Mouse (Mus musculus): ENCODE data around the gene Olfr1340. TPM values are rescaled to one million over a fixed set of nuclear protein-coding genes. Genes with fewer than 3 reads are reported as not detected.

Olfr1340 gene
- polyA plus RNA-seq (2012; rRNA removed) = not detected in 2 replicates

- no peak for TF ChIP-seq CTCF (IDR thresholded peaks at IDR 0.05; ENCODE audit: extremely low read depth, insufficient read depth, insufficient read length, insufficient replicate concordance)
- TF ChIP-seq POLR2A (IDR thresholded peaks at IDR 0.05; ENCODE audit: low read depth, low read length) = no peak
- DNase-seq (ENCODE audit: low read depth in 1 of 2, low spot score in 2 of 2) = no peak
- Histone ChIP-seq H3K27me3 (ENCODE audit: control insufficient read depth, insufficient read depth, low read length) (no peaks in the 10 kb centered on the region), H3K4me3 (ENCODE audit: extremely low read depth, insufficient read depth, insufficient read length) (no peak within 1 kb of the TSS), H3K4me1 (ENCODE audit: control insufficient read depth, insufficient read depth, insufficient read length) (no peaks in the 10 kb centered on the region), H3K27ac (ENCODE audit: insufficient read depth, low read length) (no peak within 1 kb of the TSS), H3K36me3 (ENCODE audit: control insufficient read depth, insufficient read depth, low read length) (no peaks in the 10 kb centered on the region)
Observed at GRCm38 (mm10) chr4:118719838-118720237, at the start of gene Olfr1340. Olfr1340 (plus strand) TSS chr4:118720138.

GRCm38 (mm10) chr4:118687086-118687485 is 32.9 kb upstream of the Olfr1340 start:
- 46% methylated on average over 2 of the region's 2 CpGs for WGBS
- no peak for TF ChIP-seq CTCF (IDR thresholded peaks at IDR 0.05; ENCODE audit: extremely low read depth, insufficient read depth, insufficient read length, insufficient replicate concordance)
- no peak for TF ChIP-seq POLR2A (IDR thresholded peaks at IDR 0.05; ENCODE audit: low read depth, low read length)
- no peak for DNase-seq (ENCODE audit: low read depth in 1 of 2, low spot score in 2 of 2)

GRCm38 (mm10) chr4:118692412-118692973 is 27.4 kb upstream of the Olfr1340 start, which contains the start of gene Olfr1342:
Olfr1342 (minus strand) TSS chr4:118692756.
- H3K36me3 ChIP-seq (ENCODE audit: control insufficient read depth, insufficient read depth, low read length) = no peaks in the 10 kb centered on the region
- WGBS = 7% methylated on average over 12 of the region's 12 CpGs
- no peak within 1 kb of the TSS for H3K4me3 ChIP-seq (ENCODE audit: extremely low read depth, insufficient read depth, insufficient read length)
- no peaks in the 10 kb centered on the region for H3K27me3 ChIP-seq (ENCODE audit: control insufficient read depth, insufficient read depth, low read length)
- H3K27ac ChIP-seq (ENCODE audit: insufficient read depth, low read length) = no peak within 1 kb of the TSS
- TF ChIP-seq POLR2A (IDR thresholded peaks at IDR 0.05; ENCODE audit: low read depth, low read length) = no peak
- no peak for TF ChIP-seq CTCF (IDR thresholded peaks at IDR 0.05; ENCODE audit: extremely low read depth, insufficient read depth, insufficient read length, insufficient replicate concordance)
- no peaks in the 10 kb centered on the region for H3K4me1 ChIP-seq (ENCODE audit: control insufficient read depth, insufficient read depth, insufficient read length)
- no peak for DNase-seq (ENCODE audit: low read depth in 1 of 2, low spot score in 2 of 2)

More at GRCm38 (mm10) chr4:118687086-118687485, 32.9 kb upstream of the Olfr1340 start:
- Histone ChIP-seq H3K27me3 (ENCODE audit: control insufficient read depth, insufficient read depth, low read length) (no peaks in the 10 kb centered on the region), H3K36me3 (ENCODE audit: control insufficient read depth, insufficient read depth, low read length) (no peaks in the 10 kb centered on the region), H3K4me1 (ENCODE audit: control insufficient read depth, insufficient read depth, insufficient read length) (no peaks in the 10 kb centered on the region), H3K27ac (ENCODE audit: insufficient read depth, low read length) (no peak overlapping the region), H3K4me3 (ENCODE audit: extremely low read depth, insufficient read depth, insufficient read length) (no peak overlapping the region)

- Histone ChIP-seq H3K27me3 (ENCODE audit: control insufficient read depth, insufficient read depth, low read length) (no peaks in the 10 kb centered on the region), H3K4me1 (ENCODE audit: control insufficient read depth, insufficient read depth, insufficient read length) (no peaks in the 10 kb centered on the region), H3K27ac (ENCODE audit: insufficient read depth, low read length) (no peak overlapping the region), H3K36me3 (ENCODE audit: control insufficient read depth, insufficient read depth, low read length) (no peaks in the 10 kb centered on the region), H3K4me3 (ENCODE audit: extremely low read depth, insufficient read depth, insufficient read length) (no peak overlapping the region)
- 77% methylated on average over 2 of the region's 2 CpGs for WGBS
- TF ChIP-seq POLR2A (IDR thresholded peaks at IDR 0.05; ENCODE audit: low read depth, low read length) = no peak
- no peak for TF ChIP-seq CTCF (IDR thresholded peaks at IDR 0.05; ENCODE audit: extremely low read depth, insufficient read depth, insufficient read length, insufficient replicate concordance)
- DNase-seq (ENCODE audit: low read depth in 1 of 2, low spot score in 2 of 2) = no peak
Observed at GRCm38 (mm10) chr4:118693812-118694211, 26.1 kb upstream of the Olfr1340 start.

GRCm38 (mm10) chr4:118703223-118703622 is 16.7 kb upstream of the Olfr1340 start, which contains the start of gene Olfr1341:
Olfr1341 (plus strand) TSS chr4:118703523.
- H3K4me1 ChIP-seq (ENCODE audit: control insufficient read depth, insufficient read depth, insufficient read length) = no peaks in the 10 kb centered on the region
- H3K4me3 ChIP-seq (ENCODE audit: extremely low read depth, insufficient read depth, insufficient read length) = no peak within 1 kb of the TSS
- no peaks in the 10 kb centered on the region for H3K36me3 ChIP-seq (ENCODE audit: control insufficient read depth, insufficient read depth, low read length)
- 79% methylated on average over 3 of the region's 3 CpGs for WGBS
- TF ChIP-seq CTCF (IDR thresholded peaks at IDR 0.05; ENCODE audit: extremely low read depth, insufficient read depth, insufficient read length, insufficient replicate concordance) (no peak), POLR2A (IDR thresholded peaks at IDR 0.05; ENCODE audit: low read depth, low read length) (no peak)
- no peak for DNase-seq (ENCODE audit: low read depth in 1 of 2, low spot score in 2 of 2)
- no peaks in the 10 kb centered on the region for H3K27me3 ChIP-seq (ENCODE audit: control insufficient read depth, insufficient read depth, low read length)
- H3K27ac ChIP-seq (ENCODE audit: insufficient read depth, low read length) = no peak within 1 kb of the TSS

GRCm38 (mm10) chr4:118708086-118708485 is 11.9 kb upstream of the Olfr1340 start:
- TF ChIP-seq CTCF (IDR thresholded peaks at IDR 0.05; ENCODE audit: extremely low read depth, insufficient read depth, insufficient read length, insufficient replicate concordance) = no peak
- no peak for TF ChIP-seq POLR2A (IDR thresholded peaks at IDR 0.05; ENCODE audit: low read depth, low read length)
- no peak overlapping the region for H3K4me3 ChIP-seq (ENCODE audit: extremely low read depth, insufficient read depth, insufficient read length)
- WGBS = 83% methylated on average over 5 of the region's 5 CpGs

GRCm38 (mm10) chr4:118711656-118712055 is 8.3 kb upstream of the Olfr1340 start:
- no peaks in the 10 kb centered on the region for H3K36me3 ChIP-seq (ENCODE audit: control insufficient read depth, insufficient read depth, low read length)
- 71% methylated on average over 1 of the region's 1 CpGs for WGBS

More at GRCm38 (mm10) chr4:118708086-118708485, 11.9 kb upstream of the Olfr1340 start:
- Histone ChIP-seq H3K4me1 (ENCODE audit: control insufficient read depth, insufficient read depth, insufficient read length) (no peaks in the 10 kb centered on the region), H3K27me3 (ENCODE audit: control insufficient read depth, insufficient read depth, low read length) (no peaks in the 10 kb centered on the region), H3K36me3 (ENCODE audit: control insufficient read depth, insufficient read depth, low read length) (no peaks in the 10 kb centered on the region), H3K27ac (ENCODE audit: insufficient read depth, low read length) (no peak overlapping the region)
- no peak for DNase-seq (ENCODE audit: low read depth in 1 of 2, low spot score in 2 of 2)

More at GRCm38 (mm10) chr4:118711656-118712055, 8.3 kb upstream of the Olfr1340 start:
- TF ChIP-seq POLR2A (IDR thresholded peaks at IDR 0.05; ENCODE audit: low read depth, low read length) (no peak), CTCF (IDR thresholded peaks at IDR 0.05; ENCODE audit: extremely low read depth, insufficient read depth, insufficient read length, insufficient replicate concordance) (no peak)
- DNase-seq (ENCODE audit: low read depth in 1 of 2, low spot score in 2 of 2) = no peak
- Histone ChIP-seq H3K4me1 (ENCODE audit: control insufficient read depth, insufficient read depth, insufficient read length) (no peaks in the 10 kb centered on the region), H3K4me3 (ENCODE audit: extremely low read depth, insufficient read depth, insufficient read length) (no peak overlapping the region), H3K27me3 (ENCODE audit: control insufficient read depth, insufficient read depth, low read length) (no peaks in the 10 kb centered on the region), H3K27ac (ENCODE audit: insufficient read depth, low read length) (no peak overlapping the region)

All from spleen, adult 2 months (tissue).